Mouse (Mus musculus) CH12.LX (cell line): ENCODE results near the gene Slc29a3.

ENCODE experiments used
- CHD2 ChIP-seq: IDR thresholded peaks from 2 replicates; pipeline ENCODE4 v1.6.1; 2011; ENCODE audit warnings: low read length, improper control_type of control experiment
- CTCF ChIP-seq, 2 experiments: IDR thresholded peaks in 1 of 2; conservative IDR thresholded peaks in 1 of 2; 2 replicates each; pipeline ENCODE4 v1.5.1; 2011 to 2012; ENCODE audit warnings: low read depth in 2 of 2, low read length in 2 of 2, improper control_type of control experiment in 1 of 2, inconsistent platforms in 1 of 2, mild to moderate bottlenecking in 1 of 2, moderate library complexity in 1 of 2
- E2F4 ChIP-seq: IDR thresholded peaks from 2 replicates; pipeline ENCODE4 v1.6.1; 2011; ENCODE audit warnings: low read depth, low read length, improper control_type of control experiment; ENCODE audit not compliant: insufficient replicate concordance
- ELF1 ChIP-seq: IDR thresholded peaks from 2 replicates; pipeline ENCODE4 v1.6.1; 2014; ENCODE audit warnings: low read depth, mild to moderate bottlenecking, inconsistent platforms, low read length, improper control_type of control experiment
- EP300 ChIP-seq: IDR thresholded peaks from 2 replicates; pipeline ENCODE4 v1.6.1; 2011; ENCODE audit warnings: low read length, improper control_type of control experiment
- GABPA ChIP-seq: IDR thresholded peaks from 2 replicates; pipeline ENCODE4 v1.6.1; 2012; ENCODE audit warnings: low read depth, low read length, improper control_type of control experiment, inconsistent platforms; ENCODE audit not compliant: insufficient replicate concordance
- MAX ChIP-seq: IDR thresholded peaks from 2 replicates; pipeline ENCODE4 v1.6.1; 2011; ENCODE audit warnings: low read length, improper control_type of control experiment
- MEF2A ChIP-seq: IDR thresholded peaks from 2 replicates; pipeline ENCODE4 v1.6.1; 2014; ENCODE audit warnings: low read depth, mild to moderate bottlenecking, inconsistent platforms, low read length, improper control_type of control experiment, borderline replicate concordance
- POLR2A ChIP-seq: IDR thresholded peaks from 2 replicates; pipeline ENCODE4 v1.6.1; 2011; ENCODE audit warnings: low read depth, mild to moderate bottlenecking, improper control_type of control experiment, low read length
- SIN3A ChIP-seq: IDR thresholded peaks from 2 replicates; pipeline ENCODE4 v1.6.1; 2012; ENCODE audit warnings: low read length, improper control_type of control experiment, inconsistent platforms
- UBTF ChIP-seq: IDR thresholded peaks from 2 replicates; pipeline ENCODE4 v1.6.1; 2012; ENCODE audit warnings: low read depth, mild to moderate bottlenecking, inconsistent platforms, low read length, improper control_type of control experiment, moderate library complexity

GRCm38 (mm10) chr10:60770855-60771254, 18.3 kb upstream of the Slc29a3 start:
- TF ChIP-seq CTCF (conservative IDR thresholded peaks at IDR 0.05 in 1 of 2, IDR thresholded peaks at IDR 0.05 in 1 of 2; ENCODE audit: low read depth in 2 of 2, low read length in 2 of 2): no peak
- TF ChIP-seq POLR2A: no peak
- TF ChIP-seq MAX: no peak
- no peak for TF ChIP-seq MEF2A
- TF ChIP-seq CHD2: no peak
- no peak for TF ChIP-seq UBTF
- TF ChIP-seq E2F4: no peak
- TF ChIP-seq SIN3A: no peak
- no peak for TF ChIP-seq ELF1
- no peak for TF ChIP-seq EP300
- TF ChIP-seq GABPA: no peak
